Mouse (Mus musculus) liver, postnatal 0 days (tissue): ENCODE data around the gene Ctso.

Source experiments
- CTCF ChIP-seq: sonication (generic); IDR thresholded peaks from 2 replicates; pipeline ENCODE4 v1.5.1; 2016; ENCODE audit warnings: antibody characterized with exemption, low read depth
- EP300 ChIP-seq: IDR thresholded peaks from 2 replicates; pipeline ENCODE4 v1.6.1; 2016; ENCODE audit warnings: antibody characterized with exemption, low read depth, mild to moderate bottlenecking

DNA sequence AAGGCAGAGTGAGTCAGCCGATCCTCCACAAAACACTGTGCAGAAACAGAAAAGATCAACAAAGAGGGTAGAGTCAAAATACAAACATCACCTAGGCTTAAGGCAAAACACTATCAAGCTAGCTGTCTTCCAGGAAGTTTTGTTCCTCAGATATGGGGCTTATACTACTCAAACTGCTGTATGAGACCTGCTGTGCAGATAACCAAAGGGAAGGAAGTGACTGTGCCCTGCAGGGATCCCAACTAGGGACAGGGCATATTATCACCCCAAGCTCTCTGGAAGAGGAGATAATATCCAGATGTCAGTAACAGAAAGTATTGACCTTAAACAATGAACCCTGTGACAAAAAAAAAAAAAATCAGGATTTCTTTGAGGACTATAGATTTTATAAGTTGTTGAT, 16.6 kb downstream of the Ctso start:
- no peak for TF ChIP-seq CTCF
- no peak for TF ChIP-seq EP300
